Mouse (Mus musculus) heart, adult 11 months (tissue): ENCODE measurements around the gene Olfr2.
"Not testable (repeated sequence)": the region's sequence is repeated elsewhere in the genome, so short reads cannot be mapped to it uniquely, and the experiment has no call there.

Experiments
- DNase-seq: peaks from one replicate; pipeline ENCODE4 v3.0.0; 2022

Gene Olfr2

GRCm38 (mm10) chr7:107005972-107006371 is at the start of gene Olfr2:
Olfr2 (minus strand) TSS chr7:107006072.
- no peak for DNase-seq

DNA sequence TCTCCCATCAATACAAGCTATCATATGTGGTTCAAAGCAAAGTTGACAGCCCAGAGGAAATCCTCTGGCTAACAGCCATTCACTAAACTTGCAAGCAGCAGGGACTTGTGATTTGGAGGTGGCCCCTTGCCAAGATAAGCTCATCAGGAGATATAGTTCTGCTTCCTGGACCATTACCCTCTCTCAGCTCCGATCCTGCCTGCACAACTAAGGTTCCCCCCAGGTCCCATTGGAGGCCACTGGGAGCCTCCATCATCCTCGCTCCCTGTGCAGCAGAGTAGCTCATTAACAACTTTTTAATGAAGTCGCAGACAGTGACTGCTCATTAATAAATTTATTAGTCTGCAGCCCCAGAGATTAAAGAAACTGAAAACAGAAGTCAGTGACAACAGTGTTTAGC is 41.7 kb upstream of the Olfr2 start:
- DNase-seq = no peak

GRCm38 (mm10) chr7:107045833-107046232 is 40.0 kb upstream of the Olfr2 start:
- no peak for DNase-seq

DNA sequence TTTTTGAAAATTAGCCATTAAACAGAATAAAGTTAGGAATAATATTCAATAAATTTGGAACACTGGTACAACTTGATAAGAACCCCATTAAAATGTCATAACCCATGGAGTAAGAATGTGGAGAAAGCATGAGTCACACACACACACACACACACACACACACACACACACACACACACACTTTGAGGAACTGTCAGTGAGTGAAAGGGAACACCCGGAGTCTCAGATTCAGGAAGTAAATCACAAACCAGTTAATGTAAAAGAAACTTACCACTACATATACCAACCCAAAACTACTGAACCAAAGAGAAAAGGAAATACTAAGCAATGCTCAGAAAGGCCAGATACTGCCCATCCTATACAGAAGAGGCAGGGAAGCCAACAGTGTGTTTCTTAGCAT is 38.5 kb upstream of the Olfr2 start:
- DNase-seq = no peak

GRCm38 (mm10) chr7:107043136-107043535 is 37.3 kb upstream of the Olfr2 start:
- DNase-seq = no peak

GRCm38 (mm10) chr7:107039934-107040563 is 34.2 kb upstream of the Olfr2 start:
- no peak for DNase-seq

DNA sequence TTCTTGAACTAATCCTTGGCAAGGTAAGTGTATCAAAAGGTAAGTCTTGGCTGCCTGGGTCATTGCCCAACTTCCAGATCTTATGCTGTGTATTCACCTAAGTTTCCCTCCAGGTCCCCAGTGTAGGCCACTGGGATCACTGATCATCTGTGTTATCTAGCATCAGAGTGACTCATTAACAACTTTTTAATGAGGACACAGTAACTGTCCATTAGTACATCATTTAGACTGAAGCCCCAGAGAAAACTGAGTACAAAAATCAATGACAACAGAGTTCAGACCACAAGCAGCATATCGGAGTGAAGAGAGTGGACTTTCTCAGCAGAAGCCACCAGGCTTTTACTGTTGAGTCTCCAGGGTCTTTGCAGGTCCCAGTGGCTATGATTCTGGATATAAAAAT is 25.0 kb upstream of the Olfr2 start, which contains the start of gene Olfr713:
Gene Olfr713, plus strand, starts transcription at position 301 of the 400 bp plus-strand sequence.
- no peak for DNase-seq

DNA sequence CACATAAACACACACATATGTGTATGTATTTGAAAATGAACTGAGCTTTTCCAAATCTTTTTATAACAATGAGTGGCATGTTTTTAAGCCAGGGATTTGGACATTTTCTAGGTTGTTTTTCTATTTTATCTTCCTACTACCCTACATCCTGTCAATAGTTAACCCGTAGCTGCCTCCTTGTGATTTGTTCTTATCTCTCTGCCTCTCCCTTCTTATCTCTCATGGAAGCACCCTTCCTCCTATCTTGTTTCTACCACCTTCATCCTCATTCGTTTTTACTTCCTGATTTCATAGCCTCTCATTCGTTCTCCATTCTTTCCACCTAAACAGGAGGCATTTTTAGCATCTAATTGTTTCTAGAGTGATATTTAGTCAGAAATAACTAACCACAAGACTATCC is 1.7 kb downstream of the Olfr2 start:
- no peak for DNase-seq

DNA sequence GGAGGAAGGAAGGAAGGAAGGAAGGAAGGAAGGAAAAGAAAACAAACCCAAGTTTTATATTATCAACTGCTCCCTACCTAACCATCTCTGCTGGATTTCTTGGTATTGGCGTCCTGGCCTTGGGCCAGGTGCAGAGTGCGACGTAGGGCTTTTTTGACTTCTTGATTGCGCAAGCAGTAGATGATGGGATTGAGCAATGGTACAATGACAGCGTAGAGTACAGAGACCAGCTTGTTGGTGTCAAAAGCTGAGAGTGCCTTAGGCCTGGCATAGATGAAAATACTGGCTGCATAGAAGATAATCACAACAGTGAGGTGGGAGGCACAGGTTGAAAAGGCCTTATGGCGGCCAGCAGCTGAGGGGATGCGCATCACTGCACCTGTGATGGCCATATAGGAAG is 5.1 kb downstream of the Olfr2 start:
- no peak for DNase-seq

DNA sequence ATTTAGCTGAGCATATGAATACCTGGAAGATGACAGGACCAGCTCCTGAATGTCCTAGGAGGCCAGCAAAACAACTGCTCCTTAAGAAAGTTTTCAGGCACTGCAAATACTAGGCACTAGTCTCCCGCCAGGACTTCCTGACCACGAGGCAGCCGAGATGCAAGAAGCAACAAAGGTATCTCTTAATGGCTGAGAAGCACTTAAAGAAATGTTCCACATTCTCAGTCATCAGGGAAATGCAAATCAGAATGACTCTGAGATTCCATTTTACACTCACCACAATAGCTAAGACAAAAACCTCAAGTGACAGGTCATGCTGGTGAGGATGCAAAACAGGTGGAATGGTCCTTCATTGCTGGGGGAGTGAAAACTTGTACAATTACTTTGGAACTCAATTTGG is 20.6 kb downstream of the Olfr2 start:
- DNase-seq = no peak

GRCm38 (mm10) chr7:106975353-106975752 is 30.5 kb downstream of the Olfr2 start, which contains the start of gene Olfr711:
Olfr711 (minus strand) TSS chr7:106975453.
- no peak for DNase-seq

DNA sequence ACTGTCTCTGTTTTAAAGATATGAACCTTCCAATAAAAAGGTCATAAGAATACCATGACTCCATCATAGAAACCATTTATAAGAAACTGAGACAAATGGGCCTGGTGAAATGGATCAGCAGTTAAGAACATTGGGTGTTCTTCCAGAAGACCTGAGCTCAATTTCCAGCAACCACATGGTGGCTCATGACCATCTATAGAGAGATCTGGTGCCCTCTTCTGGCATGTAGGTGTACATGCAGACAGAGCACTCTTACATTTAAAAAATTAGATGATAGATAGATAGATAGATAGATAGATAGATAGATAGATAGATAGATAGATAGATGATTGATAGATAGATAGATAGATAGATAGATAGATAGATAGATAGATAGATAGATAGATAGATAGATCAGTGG is 38.4 kb downstream of the Olfr2 start:
- not testable (repeated sequence) for DNase-seq

- DNase-seq = no peak
Measured at GRCm38 (mm10) chr7:106963837-106964236, 42.0 kb downstream of the Olfr2 start, which contains the start of gene Olfr6. Olfr6 (minus strand) TSS chr7:106963937.

DNA sequence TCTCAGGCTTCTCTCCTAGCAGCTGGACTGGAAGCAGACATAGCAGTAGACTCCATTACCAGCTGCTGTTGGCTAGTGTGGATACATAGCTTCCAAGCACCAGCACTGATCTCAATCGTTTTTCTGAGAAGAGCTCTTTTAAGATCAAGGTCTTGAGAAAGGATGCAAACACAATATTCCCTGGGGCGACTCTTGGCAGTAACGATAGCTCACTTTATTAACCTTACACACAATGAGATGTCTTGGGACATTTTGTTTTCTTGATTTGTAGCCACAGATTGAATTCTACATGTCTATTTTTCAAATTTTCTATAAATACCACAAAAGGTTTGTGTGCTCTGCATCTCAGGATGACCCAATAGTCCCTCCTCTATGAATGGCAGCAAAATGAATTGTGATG is 57.7 kb downstream of the Olfr2 start, which contains the start of gene Olfr710:
Gene Olfr710, minus strand, starts transcription at position 101 of the 400 bp plus-strand sequence.
- DNase-seq = no peak
